Mouse (Mus musculus): ENCODE data around the gene Gimap3. TPM values are rescaled to one million over a fixed set of nuclear protein-coding genes. Genes with fewer than 3 reads are reported as not detected.
A peak's percentile ranks its signal among the peaks of the same experiment; 100 is the strongest.

The Gimap3 gene
- polyA plus RNA-seq, 3 experiments from 2014 or later, result 1,096 to 1,768 (median 1,751) TPM

- ATAC-seq, result no peak
These were observed 28.0 kb downstream of the Gimap3 start for GRCm38 (mm10) chr6:48742422-48743351.

- no peak for ATAC-seq
These were observed 28.9 kb downstream of the Gimap3 start for GRCm38 (mm10) chr6:48741711-48742206.

GRCm38 (mm10) chr6:48741273-48741672, 29.4 kb downstream of the Gimap3 start:
- no peak for ATAC-seq

- no peak for ATAC-seq
These were observed 30.0 kb downstream of the Gimap3 start for GRCm38 (mm10) chr6:48740501-48741169.

GRCm38 (mm10) chr6:48739780-48740055, 30.9 kb downstream of the Gimap3 start:
- no peak for ATAC-seq

- peak; percentile 61 for ATAC-seq
These were observed 31.5 kb downstream of the Gimap3 start, which contains the start of gene Gimap1 for GRCm38 (mm10) chr6:48738961-48739779. Gimap1 (plus strand) TSS chr6:48739054.

- no peak for ATAC-seq
These were observed 33.0 kb downstream of the Gimap3 start for GRCm38 (mm10) chr6:48737688-48738087.

- ATAC-seq, result no peak
These were observed 33.6 kb downstream of the Gimap3 start for GRCm38 (mm10) chr6:48737053-48737452.

GRCm38 (mm10) chr6:48733660-48734059, 37.0 kb downstream of the Gimap3 start:
- ATAC-seq, result no peak

GRCm38 (mm10) chr6:48732864-48733304, 37.8 kb downstream of the Gimap3 start:
- ATAC-seq, result peak; percentile 91

GRCm38 (mm10) chr6:48727761-48728160, 42.9 kb downstream of the Gimap3 start:
- peak; percentile 69 for ATAC-seq

GRCm38 (mm10) chr6:48725476-48725875, 45.2 kb downstream of the Gimap3 start:
- ATAC-seq, result peak; percentile 72

- no peak for ATAC-seq
These were observed 47.2 kb downstream of the Gimap3 start for GRCm38 (mm10) chr6:48723468-48723867.

GRCm38 (mm10) chr6:48720326-48720725, 50.3 kb downstream of the Gimap3 start:
- peak; percentile 11 for ATAC-seq

- peak; percentile 95 for ATAC-seq
These were observed 52.2 kb downstream of the Gimap3 start, which contains the start of the genes Gm28053 and Gimap7 for GRCm38 (mm10) chr6:48718455-48718854. Gm28053 (plus strand) TSS chr6:48718607. Gimap7 (plus strand) TSS chr6:48718621.

Other genes with a start within 250 kb of the Gimap3 start
- under 1 TPM in 1 of 3 experiments, not detected in 2; 0.57 TPM for gene Atp6v0e2, start 233.2 kb downstream of the Gimap3 start, polyA plus RNA-seq (2017; shearing (Covaris generic))
- gene Lrrc61, start 216.1 kb downstream of the Gimap3 start, polyA plus RNA-seq (2017; shearing (Covaris generic)), result 10 to 100 TPM; 27.5 to 40.7 (median 30.3) TPM
- gene Rarres2, start 198.1 kb downstream of the Gimap3 start, polyA plus RNA-seq (2017; shearing (Covaris generic)), result under 1 TPM in 1 of 3 experiments, not detected in 2; 0.35 TPM
- gene Gm45021, start 181.2 kb downstream of the Gimap3 start, polyA plus RNA-seq (2017; shearing (Covaris generic)), result not detected
- 1 to 10 TPM; 2.7 to 6.3 (median 2.9) TPM for gene Repin1, start 177.0 kb downstream of the Gimap3 start, polyA plus RNA-seq (2017; shearing (Covaris generic))
- 1 to 10 TPM in 1 of 3 experiments, not detected in 2; 2.7 TPM for gene Gm44965, start 176.9 kb downstream of the Gimap3 start, polyA plus RNA-seq (2017; shearing (Covaris generic))
- gene Zfp775, start 168.8 kb downstream of the Gimap3 start, polyA plus RNA-seq (2017; shearing (Covaris generic)), result 1 to 10 TPM; 4.5 to 7.7 (median 7.3) TPM
- gene AI854703, start 144.1 kb downstream of the Gimap3 start, polyA plus RNA-seq (2017; shearing (Covaris generic)), result 1 to 10 TPM in 2 of 3 experiments, under 1 TPM in 1; 0.40 to 2.2 (median 2.1) TPM
- gene Gimap8, start 123.6 kb downstream of the Gimap3 start, polyA plus RNA-seq (2017; shearing (Covaris generic)), result 100 to 1,000 TPM; 134 to 165 (median 146) TPM
- 100 to 1,000 TPM; 236 to 293 (median 290) TPM for gene Gimap9, start 94.7 kb downstream of the Gimap3 start, polyA plus RNA-seq (2017; shearing (Covaris generic))
- 1,000 to 10,000 TPM; 1,788 to 2,089 (median 1,869) TPM for gene Gimap4, start 86.3 kb downstream of the Gimap3 start, polyA plus RNA-seq (2017; shearing (Covaris generic))
- 1,000 to 10,000 TPM; 1,024 to 1,390 (median 1,261) TPM for gene Gimap6, start 62.6 kb downstream of the Gimap3 start, polyA plus RNA-seq (2017; shearing (Covaris generic))
- 10 to 100 TPM; 58.9 to 85.2 (median 59.9) TPM for gene Gm28053, start 52.2 kb downstream of the Gimap3 start, polyA plus RNA-seq (2017; shearing (Covaris generic))
- 100 to 1,000 TPM; 458 to 769 (median 564) TPM for gene Gimap7, start 52.2 kb downstream of the Gimap3 start, polyA plus RNA-seq (2017; shearing (Covaris generic))
- 100 to 1,000 TPM; 353 to 386 (median 354) TPM for gene Gimap1, start 31.8 kb downstream of the Gimap3 start, polyA plus RNA-seq (2017; shearing (Covaris generic))
- gene Gimap5, start 24.7 kb downstream of the Gimap3 start, polyA plus RNA-seq (2017; shearing (Covaris generic)), result 100 to 1,000 TPM; 218 to 266 (median 236) TPM
- gene Tmem176a, start 70.1 kb upstream of the Gimap3 start, polyA plus RNA-seq (2017; shearing (Covaris generic)), result 10 to 100 TPM; 13.3 to 32.6 (median 28.4) TPM
- gene Tmem176b, start 70.6 kb upstream of the Gimap3 start, polyA plus RNA-seq (2017; shearing (Covaris generic)), result 10 to 100 TPM; 28.1 to 42.7 (median 29.5) TPM
- not detected for gene Aoc1, start 102.0 kb upstream of the Gimap3 start, polyA plus RNA-seq (2017; shearing (Covaris generic))
- not detected for gene 1600015I10Rik, start 159.0 kb upstream of the Gimap3 start, polyA plus RNA-seq (2017; shearing (Covaris generic))
- gene Doxl2, start 204.1 kb upstream of the Gimap3 start, polyA plus RNA-seq (2017; shearing (Covaris generic)), result not detected
- not detected for gene Svs1, start 216.0 kb upstream of the Gimap3 start, polyA plus RNA-seq (2017; shearing (Covaris generic))